Mouse (Mus musculus) mouse embryonic stem cell (cell line): Measurements from ENCODE around the gene Aanat.

Source experiments
- in situ Hi-C, 2 experiments: fragments of 300-500 bp; cut with MboI; formaldehyde crosslinking; loops; 1 replicate in 1 of 2; 3 replicates in 1 of 2; pipeline ENCODE4 v1.14.3; 2019 to 2020; ENCODE audit warnings: low sequenced_read_pairs in 2 of 2, low pct_unique_long_range_greater_than_20kb in 1 of 2, mixed read lengths in 1 of 2; ENCODE audit not compliant: unreplicated experiment in 1 of 2

Gene Aanat

DNA sequence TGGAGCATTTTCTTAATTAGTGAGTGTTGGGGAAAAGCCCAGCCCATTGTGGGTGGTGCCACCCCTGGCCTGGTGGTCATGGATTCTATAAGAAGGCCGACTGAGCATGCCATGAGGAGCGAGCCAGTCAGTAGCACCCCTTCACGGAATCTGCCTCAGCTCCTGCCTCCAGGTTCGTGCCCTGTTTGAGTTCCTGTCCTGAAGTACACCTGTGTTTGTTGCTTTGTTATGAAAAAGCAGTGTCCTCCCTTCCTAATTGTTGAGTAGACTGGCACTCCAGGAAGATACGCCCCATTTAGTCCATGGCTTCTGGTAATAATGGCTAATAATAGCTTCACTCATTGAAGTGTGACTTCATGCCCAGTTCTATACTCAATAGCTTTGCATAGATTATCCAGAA lies at the start of gene Aanat:
TSS of gene Aanat (plus strand) at position 123 of the 400 bp plus-strand sequence.
- in situ Hi-C loops: no loop called here

- in situ Hi-C loops: no loop called here
Observed at GRCm38 (mm10) chr11:116536685-116537084, 49.5 kb upstream of the Aanat start.

- in situ Hi-C loops: no loop called here
Observed at GRCm38 (mm10) chr11:116537388-116537787, 48.8 kb upstream of the Aanat start.

- in situ Hi-C loops: no loop called here
Observed at GRCm38 (mm10) chr11:116538142-116538735, 48.0 kb upstream of the Aanat start.

GRCm38 (mm10) chr11:116541183-116541582 lies 45.0 kb upstream of the Aanat start:
- in situ Hi-C loops: no loop called here

DNA sequence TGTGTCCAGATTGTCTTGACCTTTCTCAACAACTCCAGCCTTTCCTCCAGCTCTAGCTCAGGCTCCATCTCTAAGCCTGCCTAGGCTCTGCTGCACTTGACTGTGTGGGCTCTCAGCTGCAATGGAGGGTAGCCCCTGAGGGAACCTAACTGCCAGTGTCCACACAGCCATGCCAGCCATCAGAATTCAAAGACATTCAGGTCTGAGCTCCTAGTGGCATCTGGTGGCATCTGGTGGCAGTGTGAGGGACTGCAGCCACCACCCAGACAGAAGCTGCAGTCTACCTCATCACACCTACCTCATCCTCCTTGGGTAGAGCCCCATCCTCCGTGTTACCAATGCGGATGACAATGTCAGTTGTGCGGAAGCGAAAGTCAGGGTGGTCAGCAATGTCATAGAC lies 43.1 kb upstream of the Aanat start:
- in situ Hi-C loops: no loop called here

GRCm38 (mm10) chr11:116547296-116548060 lies 38.8 kb upstream of the Aanat start:
- in situ Hi-C loops: no loop called here

GRCm38 (mm10) chr11:116548780-116549179 lies 37.5 kb upstream of the Aanat start:
- in situ Hi-C loops: no loop called here

DNA sequence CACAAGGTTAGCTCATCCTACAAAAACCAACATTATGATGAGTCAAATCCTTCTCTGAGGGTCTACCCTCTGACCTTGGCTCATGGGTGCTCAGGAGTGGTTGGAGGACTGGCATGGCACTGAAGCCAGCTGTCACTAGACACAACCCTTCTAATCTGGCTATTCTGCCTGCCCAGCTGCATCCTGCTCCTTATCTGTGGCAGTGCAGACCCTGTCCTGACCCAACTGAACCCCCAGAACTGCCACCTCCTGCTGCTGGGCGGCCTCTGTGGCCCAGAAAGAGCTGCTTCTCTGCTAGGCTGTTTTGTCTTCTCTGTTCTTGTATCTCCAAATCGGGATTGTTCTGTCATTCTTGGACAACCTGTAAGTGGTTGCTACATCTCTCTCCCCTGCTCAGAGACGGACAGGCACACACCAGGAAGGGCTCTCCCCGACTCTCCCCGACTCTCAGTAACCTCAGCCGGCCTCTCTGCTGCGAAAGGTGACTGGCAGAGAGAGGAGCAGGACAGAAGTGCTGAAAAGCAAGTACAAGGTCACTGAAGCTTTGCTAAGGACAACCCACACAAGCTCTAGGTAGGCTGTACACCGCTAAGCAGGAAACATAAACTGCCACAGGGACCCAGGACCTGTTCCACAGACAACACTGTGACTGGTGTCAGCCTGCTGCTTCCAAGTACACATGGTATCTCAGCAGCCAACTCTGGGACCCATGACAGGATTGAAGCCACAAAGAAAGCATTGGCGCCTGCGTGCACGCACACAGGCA lies 36.8 kb upstream of the Aanat start:
- in situ Hi-C loops: no loop called here

DNA sequence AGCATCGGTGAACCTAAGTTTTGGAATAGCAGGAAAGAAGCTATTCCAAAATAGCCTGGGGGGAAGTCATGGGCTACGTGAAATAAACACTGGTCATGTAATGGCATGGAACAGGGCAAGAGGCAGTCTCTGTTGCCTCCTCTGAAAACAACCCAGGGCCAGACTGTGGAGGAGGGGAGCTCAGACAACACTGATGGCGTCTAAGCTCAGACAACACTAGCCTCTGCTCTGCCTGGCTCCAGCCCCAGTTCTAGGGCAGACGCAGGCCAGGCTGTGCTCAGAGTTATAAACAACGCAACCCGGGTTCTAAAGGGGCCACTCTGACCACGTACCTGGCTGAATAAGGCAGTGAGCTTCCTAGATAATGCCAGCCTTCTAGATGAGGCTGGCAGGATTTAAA lies 35.5 kb upstream of the Aanat start:
- in situ Hi-C loops: no loop called here

DNA sequence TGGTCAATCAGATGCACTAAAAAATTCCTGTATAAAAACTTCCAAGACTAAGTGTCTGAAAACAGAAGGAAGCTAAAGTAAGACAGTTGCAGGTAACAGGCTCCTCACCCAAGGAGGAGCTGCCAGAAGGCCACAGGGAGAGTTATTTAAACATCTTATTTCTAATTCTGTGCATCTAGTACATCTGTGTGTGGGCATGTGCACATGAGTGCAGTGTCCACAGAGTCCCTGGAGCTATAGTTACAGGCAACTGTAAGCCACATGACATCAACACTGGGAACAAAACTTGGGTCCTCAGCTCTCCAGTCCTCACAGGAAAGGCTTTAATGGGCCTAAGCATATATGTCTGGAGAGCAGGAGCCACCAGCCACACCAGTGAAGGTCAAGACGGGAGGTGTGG lies 34.0 kb upstream of the Aanat start:
- in situ Hi-C loops: no loop called here

GRCm38 (mm10) chr11:116554171-116554878 lies 31.9 kb upstream of the Aanat start:
- in situ Hi-C loops: no loop called here

DNA sequence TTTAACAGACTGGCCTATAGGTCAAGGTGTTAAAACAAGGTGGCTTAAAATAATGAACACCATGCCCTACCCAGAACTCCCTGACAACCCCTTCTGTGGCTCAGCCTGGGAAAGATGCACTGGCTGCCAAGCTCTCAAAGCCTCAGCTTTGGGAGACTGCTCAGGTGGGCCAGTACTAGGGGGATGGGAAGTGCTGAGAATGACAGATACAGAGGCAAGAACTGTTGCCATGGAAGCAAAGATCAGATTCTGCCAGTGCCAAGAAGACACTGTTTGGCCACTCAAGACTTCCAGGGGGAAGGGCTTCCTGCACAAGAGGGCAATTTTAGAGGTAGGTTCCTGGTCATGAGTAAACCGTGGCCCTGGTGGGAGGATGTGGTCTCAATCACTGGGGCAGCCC lies 30.7 kb upstream of the Aanat start:
- in situ Hi-C loops: no loop called here

DNA sequence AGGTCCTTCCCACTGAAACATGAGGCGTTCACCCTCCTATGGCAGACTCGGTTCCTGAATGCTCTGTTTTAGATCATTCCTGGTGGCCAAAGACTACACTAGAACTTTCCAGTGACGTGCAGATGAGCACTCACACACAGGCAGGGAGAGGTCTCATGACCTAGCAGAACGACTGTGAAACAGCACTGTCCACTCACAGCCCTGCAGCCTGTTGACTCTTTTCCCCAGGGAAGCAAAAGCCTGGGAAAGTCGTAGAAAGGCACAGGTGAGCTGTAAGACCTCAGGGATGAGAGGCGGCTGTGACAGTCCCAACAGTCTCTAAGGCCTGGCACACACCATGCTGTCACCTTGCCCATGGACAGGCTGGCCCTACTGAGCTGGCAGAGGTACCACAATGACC lies 29.9 kb upstream of the Aanat start:
- in situ Hi-C loops: no loop called here

- in situ Hi-C loops: no loop called here
Observed at GRCm38 (mm10) chr11:116565283-116566041, 20.8 kb upstream of the Aanat start.

- in situ Hi-C loops: no loop called here
Observed at GRCm38 (mm10) chr11:116567531-116567930, 18.7 kb upstream of the Aanat start.

GRCm38 (mm10) chr11:116570821-116571220 lies 15.4 kb upstream of the Aanat start:
- in situ Hi-C loops: no loop called here
